Mouse (Mus musculus) lung, postnatal 4 days (tissue): ENCODE results near the gene Cyp27a1.

ENCODE experiments used
- DNase-seq, 2 experiments: peaks; one replicate each; pipeline ENCODE4 v3.0.0; 2021

Cyp27a1 gene

DNA sequence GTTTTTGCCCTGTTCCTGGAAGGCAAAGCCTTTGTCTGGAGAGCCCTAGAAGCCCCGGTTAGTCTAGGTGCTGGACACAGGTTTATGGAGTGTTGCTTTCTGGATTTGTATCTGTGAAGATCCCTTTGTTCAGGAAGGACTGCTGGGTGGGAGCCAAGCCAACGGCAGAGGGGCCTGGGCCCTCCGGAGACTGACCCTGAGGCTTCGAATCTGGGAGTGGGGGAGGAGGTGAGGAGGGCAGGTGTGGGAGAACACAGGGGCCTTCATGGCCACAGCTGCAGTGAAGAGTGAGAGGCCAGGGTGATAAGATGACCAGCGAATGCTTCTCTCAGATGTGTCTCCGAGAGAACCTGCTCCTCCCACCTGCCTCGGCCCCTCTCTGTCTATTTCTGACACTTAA lies 60.7 kb downstream of the Cyp27a1 start:
- DNase-seq, result no peak

DNA sequence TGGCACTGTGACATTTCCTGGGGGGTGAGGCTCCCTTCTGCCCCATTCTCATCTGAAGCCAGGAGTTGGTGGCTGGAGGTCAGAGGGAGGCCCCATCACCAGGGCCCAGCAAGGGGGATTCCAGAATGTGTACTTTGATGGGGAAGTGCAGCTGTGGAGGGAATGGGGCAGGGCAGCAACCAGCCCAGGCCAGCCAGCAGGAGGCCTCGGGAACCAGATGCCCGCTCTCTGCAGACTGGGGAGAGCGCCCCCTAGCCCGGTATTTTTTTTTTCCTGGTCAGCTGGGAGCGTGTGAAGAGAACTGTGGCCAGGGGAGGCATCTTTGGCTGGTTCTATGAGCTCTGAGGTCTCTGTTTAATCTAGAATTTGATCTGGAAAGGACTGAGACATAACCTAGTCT lies 62.4 kb downstream of the Cyp27a1 start:
- peak in 1 of 2 experiments; percentile 50 for DNase-seq

GRCm38 (mm10) chr1:74778934-74779486 lies 65.6 kb downstream of the Cyp27a1 start:
- no peak for DNase-seq

GRCm38 (mm10) chr1:74782045-74782444 lies 68.7 kb downstream of the Cyp27a1 start:
- peak; percentile 27 to 65 for DNase-seq

GRCm38 (mm10) chr1:74783554-74783953 lies 70.2 kb downstream of the Cyp27a1 start:
- no peak for DNase-seq

GRCm38 (mm10) chr1:74784041-74784759 lies 70.8 kb downstream of the Cyp27a1 start:
- DNase-seq, result peak; percentile 48 to 67
